In genomic region chr6:148916817-148917216, GRCm38 (mm10) we compare ENCODE assay signal across 8 mouse cellular contexts. TPM values are rescaled to one million over a fixed set of nuclear protein-coding genes. Genes with fewer than 3 reads are reported as not detected.
DNase-seq lines count a peak whose midpoint lies in the region; ATAC-seq lines count a peak whose summit lies in the region.

No protein-coding gene starts in this region.

- peak; percentile 39 to 41 for DNase-seq in kidney, postnatal 4 days
- no peak for DNase-seq in kidney, adult 18-20 months
- DNase-seq in A20 (ENCODE audit: low read depth, low spot score), result peak; percentile 56
- peak; percentile 63 for DNase-seq in induced T-regulatory cell, adult 2 months (ENCODE audit: low read depth)
- no peak for DNase-seq in yolk sac, embryonic 10.5 days (ENCODE audit: low spot score)
- no peak for DNase-seq in left cerebral cortex, postnatal 25 days (ENCODE audit: low spot score in 2 of 2)

- intact Hi-C loops in left cerebral cortex, postnatal 25 days (cut with DNase I), result no loop called here

- peak; percentile 49 for ATAC-seq in CD4-positive, CD25-positive, alpha-beta regulatory T cell, adult 4 months
- no peak for ATAC-seq in frontal cortex, adult (ENCODE audit: low TSS enrichment)

RNA-seq across cellular contexts. Expression of gene Caprin2, which starts 20.8 kb away (rescaled TPM):
- polyA plus RNA-seq in CD4-positive, CD25-positive, alpha-beta regulatory T cell, adult 4 months (2017; shearing (Covaris generic)), result 1 to 10 TPM; 4.8 to 5.8 TPM
- total RNA-seq in left cerebral cortex, postnatal 25 days (2021), result 1 to 10 TPM; 6.3 to 7.5 TPM

RNA-seq across cellular contexts. Expression of gene Sinhcaf, which starts 29.4 kb away (rescaled TPM):
- polyA plus RNA-seq in CD4-positive, CD25-positive, alpha-beta regulatory T cell, adult 4 months (2017; shearing (Covaris generic)), result 10 to 100 TPM; 61.1 to 67.1 TPM
- 1 to 10 TPM; 3.1 to 3.8 TPM for total RNA-seq in left cerebral cortex, postnatal 25 days (2021)

Comparison
In these comparisons a context has a peak if more than half of its experiments do, and no peak if none do; other contexts are left out.
1. DNase-seq: peak in kidney, postnatal 4 days (2 of 2), A20 (single experiment) and induced T-regulatory cell, adult 2 months (single experiment); none in kidney, adult 18-20 months (single experiment), yolk sac, embryonic 10.5 days (single experiment) and left cerebral cortex, postnatal 25 days (0 of 2).